Mouse (Mus musculus) C2C12 (cell line): ENCODE results near the gene Frrs1.

Experiments used
- CEBPB ChIP-seq: IDR thresholded peaks from one replicate; pipeline ENCODE4 v1.6.1; 2011; ENCODE audit warnings: low read depth, mild to moderate bottlenecking, control low read depth, moderate library complexity
- CTCF ChIP-seq: IDR thresholded peaks from one replicate; pipeline ENCODE4 v1.5.1; 2011; ENCODE audit not compliant: control insufficient read depth, insufficient read depth, insufficient read length
- MAX ChIP-seq: IDR thresholded peaks from one replicate; pipeline ENCODE4 v1.6.1; 2011; ENCODE audit warnings: mild to moderate bottlenecking, control low read depth
- MYOD1 ChIP-seq: IDR thresholded peaks from one replicate; pipeline ENCODE4 v1.6.1; 2011; ENCODE audit warnings: low read depth; ENCODE audit not compliant: control insufficient read depth, insufficient read length
- USF1 ChIP-seq: IDR thresholded peaks from one replicate; pipeline ENCODE4 v1.6.1; 2011; ENCODE audit warnings: low read depth, mild to moderate bottlenecking, control low read depth, moderate library complexity

DNA sequence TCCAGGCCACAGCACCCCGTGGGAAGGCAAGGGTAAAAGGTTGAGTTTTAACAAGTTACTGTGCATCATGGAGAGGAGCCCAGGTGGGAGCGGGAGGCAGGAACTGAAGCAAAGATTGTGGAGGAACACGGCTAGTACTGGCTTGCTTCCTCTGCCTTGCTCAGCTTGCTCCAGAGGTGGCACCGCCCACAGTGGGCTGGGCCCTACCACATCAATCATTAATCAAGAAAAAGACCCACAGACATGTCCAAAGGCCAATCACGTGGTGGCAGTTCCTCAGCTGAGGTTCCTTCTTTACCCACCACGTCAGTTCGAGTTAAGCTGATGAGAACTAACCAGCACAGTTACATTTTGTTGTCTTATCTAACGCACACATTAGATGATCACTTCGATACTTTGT is 33.6 kb downstream of the Frrs1 start:
- TF ChIP-seq CTCF (no peak), USF1 (no peak), CEBPB (no peak), MAX (no peak), MYOD1 (no peak)
